Mouse (Mus musculus): ENCODE measurements around the gene Itga4.
A peak's percentile ranks its signal among the peaks of the same experiment; 100 is the strongest.

Gene Itga4

DNA sequence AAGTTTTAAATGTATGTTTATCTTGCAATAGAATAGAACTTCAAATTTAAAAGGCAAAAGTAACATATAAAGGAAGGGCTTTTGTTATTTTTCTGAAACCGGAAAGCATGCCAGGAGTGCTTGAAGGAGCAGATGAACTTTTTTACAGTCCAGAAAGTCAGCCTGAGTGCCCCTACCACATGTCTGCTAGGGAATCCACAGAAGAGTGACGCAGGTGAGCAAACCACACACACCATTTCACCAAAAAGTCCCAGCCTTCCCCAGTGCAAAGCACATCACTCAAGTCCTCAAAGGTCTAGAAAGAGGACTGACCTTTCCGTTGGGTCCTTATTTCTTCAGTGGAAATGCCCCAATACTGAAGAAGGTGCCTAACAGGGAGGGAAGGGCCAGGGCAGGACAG lies 11.3 kb downstream of the Itga4 start:
- no peak for DNase-seq (ENCODE audit: low read depth, low spot score)

DNA sequence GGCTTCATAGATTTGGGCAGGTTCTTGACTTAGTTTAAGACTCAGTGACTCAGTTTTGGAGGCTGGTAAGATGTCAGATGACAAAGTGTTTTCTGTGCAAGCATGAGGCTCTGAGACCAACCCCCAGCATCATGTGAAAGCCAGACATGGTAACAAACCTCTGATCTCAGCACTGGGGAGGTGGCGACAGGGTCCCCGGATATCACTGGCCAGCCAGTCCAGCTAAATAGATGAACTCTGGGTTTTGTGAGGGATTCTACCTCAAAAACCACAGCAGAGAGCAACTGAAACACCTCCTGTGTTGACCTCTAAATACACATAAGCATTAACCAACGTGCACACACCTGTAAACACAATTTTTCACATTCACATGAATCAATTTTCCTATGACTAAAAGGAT lies 12.0 kb downstream of the Itga4 start:
- no peak for DNase-seq (ENCODE audit: low read depth, low spot score)

DNA sequence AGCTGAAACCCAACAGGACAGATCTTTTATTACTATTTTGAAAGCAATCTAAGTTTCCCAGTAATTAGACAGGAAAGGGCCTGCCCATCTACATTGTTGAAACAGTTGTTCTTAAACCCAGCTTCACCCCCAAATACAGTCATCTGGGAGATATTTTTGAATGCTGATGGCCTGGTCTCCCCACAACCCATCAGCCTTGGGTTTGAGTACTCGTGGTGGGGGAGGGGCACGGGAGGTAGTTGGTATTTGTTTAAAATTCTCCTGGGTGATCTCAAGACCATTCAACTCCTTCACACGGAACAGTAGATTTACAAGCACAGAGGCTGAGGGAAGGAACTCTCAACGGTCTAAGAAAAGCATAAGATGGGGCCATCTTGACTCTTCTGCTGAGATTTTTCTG lies 13.6 kb downstream of the Itga4 start:
- DNase-seq (ENCODE audit: low read depth, low spot score): no peak

DNA sequence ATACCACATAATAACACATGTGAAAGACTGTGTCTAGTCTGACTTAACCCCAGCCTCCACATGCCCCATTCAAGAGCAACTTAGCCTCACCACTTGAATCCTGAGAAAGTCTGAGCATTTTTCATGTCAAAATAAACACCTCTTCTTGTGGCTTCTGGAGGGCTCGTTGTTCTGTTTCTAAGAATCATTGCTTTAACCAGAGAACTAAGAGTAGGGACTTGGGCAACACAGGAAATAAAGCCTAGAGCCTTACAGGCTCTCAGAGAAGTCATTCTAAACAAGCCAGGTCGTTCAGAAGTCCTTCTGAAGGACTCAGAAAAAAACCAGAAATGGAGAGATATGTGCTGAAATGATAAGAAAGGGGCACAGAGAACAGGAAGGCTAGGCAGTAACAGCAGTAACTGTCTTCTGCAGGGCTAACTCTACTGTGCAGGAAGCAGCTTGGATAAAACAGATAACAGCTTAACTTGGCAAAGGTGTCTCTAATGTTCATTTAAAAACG lies 14.9 kb downstream of the Itga4 start:
- peak; percentile 26 for DNase-seq (ENCODE audit: low read depth, low spot score)

DNA sequence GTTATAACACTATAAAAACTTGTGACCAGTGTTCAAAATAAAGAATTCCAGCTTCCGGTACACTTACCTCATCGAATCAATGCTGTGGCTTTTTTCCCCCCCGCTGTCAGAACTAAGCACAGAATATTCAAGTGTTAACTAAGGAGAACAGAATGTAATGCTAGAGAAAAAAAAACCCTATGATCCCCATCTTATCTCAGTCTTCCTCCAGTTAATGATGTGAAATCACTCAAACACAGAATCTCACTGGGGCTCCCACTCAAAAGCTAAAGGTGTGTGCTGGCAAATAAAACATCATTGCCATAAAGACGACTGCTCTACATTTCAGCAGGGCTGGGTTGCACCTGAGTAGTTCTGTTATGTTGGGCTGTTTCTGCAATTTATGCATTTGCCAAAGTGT lies 16.6 kb downstream of the Itga4 start:
- DNase-seq (ENCODE audit: low read depth, low spot score): no peak

DNA sequence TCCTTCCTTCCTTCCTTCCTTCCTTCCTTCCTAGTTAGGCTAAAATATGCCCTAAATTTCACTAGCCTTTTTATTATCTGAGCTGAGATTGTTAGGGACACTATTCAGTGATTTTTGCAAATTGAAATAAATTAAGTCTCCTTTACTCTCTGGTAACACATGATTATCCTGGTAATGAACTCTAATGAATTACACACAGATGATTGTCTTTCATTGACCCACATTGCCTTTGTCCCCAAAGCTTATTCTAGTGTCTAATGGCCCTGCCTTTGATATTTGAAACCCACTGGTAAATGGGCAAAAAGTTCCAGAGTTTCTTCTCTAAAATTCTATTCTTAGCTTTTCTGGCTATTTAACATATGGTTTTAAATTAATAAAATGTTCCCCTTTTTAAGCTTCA lies 23.4 kb downstream of the Itga4 start:
- DNase-seq (ENCODE audit: low read depth, low spot score): no peak

DNA sequence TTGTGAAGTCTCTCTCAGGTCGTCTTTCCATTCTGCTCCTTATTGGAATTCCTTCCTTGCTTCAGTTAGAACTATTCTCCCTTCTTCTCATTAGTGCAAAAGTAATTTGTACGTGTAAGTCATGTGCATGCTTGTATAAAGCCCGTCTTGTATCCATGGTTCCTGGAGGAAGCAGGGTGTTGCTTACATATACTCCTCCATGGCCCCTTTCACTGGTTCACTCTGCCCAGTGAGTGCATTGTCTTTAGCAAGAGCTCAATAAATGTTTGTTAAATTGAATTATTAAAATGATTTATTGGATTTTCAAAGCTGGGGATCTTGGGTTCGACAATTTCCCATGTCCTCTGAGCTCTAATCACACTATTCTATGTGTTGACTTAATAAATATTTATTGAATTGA lies 29.0 kb downstream of the Itga4 start:
- DNase-seq (ENCODE audit: low read depth, low spot score): no peak

DNA sequence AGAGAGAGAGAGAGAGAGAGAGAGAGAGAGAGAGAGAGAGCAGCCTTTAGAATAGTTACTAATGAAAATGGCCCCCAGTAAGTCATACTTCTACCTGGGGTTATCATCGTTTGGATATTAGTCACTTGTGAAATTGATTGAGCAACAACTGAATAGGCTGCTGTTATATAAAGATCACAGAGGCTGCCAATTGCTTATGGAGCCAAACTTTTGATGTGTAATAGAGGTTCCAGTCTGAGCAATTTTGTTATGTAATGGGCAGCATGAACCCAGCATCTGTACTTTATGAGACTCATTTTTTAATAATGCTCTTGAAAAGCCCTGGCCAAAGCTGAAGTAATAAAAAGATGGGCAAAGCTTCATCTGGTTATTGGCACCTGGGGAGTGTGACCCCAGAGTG lies 34.9 kb downstream of the Itga4 start:
- no peak for DNase-seq (ENCODE audit: low read depth, low spot score)

DNA sequence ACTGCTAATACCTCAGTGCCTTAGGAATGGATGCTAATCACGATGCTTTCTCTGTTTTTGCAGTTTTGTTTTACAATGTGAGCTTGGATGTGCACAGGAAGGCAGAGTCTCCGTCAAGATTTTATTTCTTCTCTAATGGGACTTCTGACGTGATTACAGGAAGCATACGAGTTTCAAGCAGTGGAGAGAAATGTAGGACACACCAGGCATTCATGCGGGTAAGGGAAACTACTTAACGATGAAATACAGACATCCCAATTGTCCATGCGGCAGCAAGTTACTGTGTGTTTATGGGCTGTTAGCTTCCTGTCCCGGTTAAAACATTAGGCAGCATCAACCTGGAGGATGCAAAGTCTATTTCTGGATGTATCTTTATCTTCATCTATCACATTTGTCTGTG lies 36.7 kb downstream of the Itga4 start:
- DNase-seq (ENCODE audit: low read depth, low spot score): no peak

DNA sequence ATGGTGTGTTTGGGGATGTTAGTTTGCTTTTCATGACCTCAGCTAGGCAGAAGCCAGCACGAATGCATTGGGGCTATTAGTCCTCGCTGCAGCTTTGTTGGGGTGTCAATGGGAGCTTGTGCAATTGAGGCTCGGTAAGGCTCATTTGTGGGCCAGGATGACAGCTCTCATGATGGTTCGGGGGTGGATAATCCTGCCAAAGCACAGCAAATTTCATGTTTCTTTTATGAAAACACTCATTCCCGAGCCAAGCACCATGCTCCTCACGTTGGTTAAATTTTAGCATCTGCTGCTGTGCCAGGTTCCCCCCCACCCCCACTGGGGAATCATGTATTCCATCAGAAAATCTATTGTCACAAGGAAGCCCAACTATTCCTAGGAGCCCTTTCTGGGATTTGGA lies 37.2 kb downstream of the Itga4 start:
- no peak for DNase-seq (ENCODE audit: low read depth, low spot score)

DNA sequence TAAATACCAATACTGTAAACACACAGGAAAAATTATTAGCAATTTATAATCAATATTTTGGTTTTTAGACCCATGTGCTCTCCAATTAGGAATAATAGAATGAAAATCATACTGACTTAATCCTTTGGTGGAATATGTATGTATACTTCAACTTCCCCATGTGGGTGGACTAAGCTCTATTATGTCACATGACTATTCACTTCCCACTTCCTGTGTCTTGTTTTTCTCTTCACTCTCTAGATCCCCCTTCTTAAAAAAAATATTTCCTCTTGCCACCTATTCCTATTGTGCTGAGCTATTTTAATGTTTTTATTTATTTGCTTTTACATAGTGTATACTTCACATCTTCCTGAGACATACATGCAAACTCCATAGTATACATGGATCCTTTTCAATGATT lies 47.2 kb downstream of the Itga4 start:
- no peak for DNase-seq (ENCODE audit: low read depth, low spot score)

DNA sequence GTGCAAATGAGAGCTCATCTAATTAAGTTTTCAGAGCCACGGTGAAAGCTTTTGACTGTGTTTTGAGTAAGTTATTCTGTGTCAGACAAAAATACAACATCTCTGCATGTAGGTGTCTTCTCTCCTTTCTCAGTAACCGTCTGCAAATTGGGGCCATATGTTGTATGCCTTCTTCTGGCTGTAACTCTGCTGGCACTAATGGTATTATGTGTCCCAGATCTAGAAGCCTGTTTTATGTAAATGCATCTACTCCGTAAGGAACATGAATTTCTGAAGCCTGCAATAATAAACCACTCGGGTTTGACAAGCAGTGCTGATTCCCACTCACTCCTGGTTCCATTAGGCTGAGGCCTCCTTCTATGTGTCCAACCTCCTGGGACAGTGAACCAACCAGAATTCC lies 52.3 kb downstream of the Itga4 start:
- no peak for DNase-seq (ENCODE audit: low read depth, low spot score)

DNA sequence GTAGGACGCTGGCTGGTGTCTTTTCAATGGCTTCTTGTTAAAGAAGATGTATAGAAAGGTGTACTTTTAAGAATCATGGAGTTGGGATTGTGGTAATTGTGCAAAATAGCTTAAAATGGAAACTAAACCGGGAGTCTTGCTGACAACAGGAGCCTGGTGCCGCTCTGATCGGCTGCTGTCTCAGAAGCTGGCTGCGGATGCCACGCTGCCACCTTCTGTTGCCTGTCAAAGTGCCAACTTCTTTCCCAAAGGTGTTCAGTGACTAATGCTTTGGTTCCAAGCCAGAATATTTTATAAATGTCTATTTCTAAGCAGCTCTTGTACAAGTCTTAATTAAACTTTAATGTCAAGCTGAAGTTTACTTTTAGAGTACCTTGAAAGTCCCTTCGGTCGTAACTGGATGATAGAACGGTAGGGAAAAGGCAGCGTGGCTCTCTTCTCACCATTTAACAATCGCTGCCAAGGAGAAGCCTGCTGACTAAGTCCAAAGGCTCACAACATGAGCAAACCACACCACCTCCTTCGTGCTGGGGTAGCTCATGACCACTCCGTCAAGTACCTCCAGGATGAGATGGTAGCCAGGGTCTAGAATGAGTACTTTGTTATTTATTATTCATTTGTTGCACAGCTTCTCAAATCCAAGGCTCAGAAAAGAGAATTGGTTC lies 54.4 kb downstream of the Itga4 start:
- no peak for DNase-seq (ENCODE audit: low read depth, low spot score)

DNA sequence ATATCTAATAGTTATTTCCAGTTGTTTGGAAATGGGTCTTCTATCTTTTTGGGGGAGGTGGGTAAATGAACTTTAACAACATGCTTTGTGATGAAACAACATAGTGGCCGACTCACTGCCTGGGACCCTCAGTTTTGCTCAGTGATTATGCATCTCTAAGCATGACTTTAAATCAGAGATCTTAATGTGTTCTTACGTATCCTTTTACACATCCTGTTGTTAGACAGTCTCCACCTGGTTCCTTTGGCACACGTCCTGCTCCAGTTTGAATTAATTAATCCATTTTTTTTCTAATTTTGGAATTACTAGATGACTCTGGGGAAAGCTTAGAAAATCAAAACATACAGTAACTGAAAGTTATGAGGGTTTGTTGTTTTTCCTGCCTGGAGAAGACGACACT lies 57.3 kb downstream of the Itga4 start:
- DNase-seq (ENCODE audit: low read depth, low spot score): no peak

DNA sequence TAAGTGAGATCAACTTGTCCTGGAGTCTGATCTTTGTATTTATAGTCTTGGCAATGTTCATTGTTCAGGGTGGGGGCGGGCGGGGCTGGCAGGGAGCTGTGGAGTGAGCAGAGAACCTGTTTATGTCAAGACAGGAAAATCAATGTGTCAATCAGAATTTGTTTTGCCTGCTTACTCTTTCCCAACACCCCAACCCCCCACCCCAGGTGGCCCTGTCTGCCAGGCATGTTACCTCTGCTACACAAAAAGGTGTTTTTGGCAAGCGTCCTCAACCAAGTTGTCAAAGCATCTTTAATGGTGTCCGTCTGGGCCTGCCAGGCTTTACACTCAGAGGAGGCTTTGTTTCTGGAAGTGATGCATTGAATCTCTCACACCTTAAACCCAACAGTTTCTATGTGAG lies 59.9 kb downstream of the Itga4 start:
- DNase-seq (ENCODE audit: low read depth, low spot score): no peak

DNA sequence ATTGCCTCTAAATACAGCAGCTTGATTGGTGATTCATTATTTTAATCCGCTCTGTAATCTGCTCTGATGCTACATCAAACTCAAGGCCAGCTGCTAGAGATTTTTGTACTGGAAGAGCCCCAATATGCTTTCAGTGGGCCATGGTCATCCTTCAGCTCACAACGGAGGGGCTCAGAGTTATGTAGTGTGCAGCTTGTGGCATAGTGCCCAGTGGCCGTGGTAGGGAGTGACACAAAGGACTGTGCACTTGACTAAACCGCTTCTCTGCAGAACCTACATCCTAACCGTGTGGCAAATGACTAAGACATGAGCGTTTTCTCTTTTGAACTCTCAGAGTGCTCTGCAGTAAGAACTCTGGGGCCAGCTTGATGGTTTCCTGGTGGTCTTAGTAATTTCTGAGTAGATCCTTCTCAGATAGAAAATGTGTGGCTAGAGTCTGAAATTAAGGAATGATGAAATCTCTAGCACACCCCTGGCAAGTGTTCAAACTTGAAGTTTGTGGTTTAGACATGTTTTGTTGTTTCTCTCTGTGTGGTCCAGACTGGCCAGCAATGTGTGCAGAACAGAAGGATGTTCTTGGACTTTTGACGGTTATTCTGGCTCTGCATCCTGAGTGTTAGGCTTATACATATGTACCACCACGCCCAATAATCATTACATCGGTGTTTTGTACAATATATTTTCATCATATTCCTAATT lies 61.1 kb downstream of the Itga4 start:
- DNase-seq (ENCODE audit: low read depth, low spot score): no peak

DNA sequence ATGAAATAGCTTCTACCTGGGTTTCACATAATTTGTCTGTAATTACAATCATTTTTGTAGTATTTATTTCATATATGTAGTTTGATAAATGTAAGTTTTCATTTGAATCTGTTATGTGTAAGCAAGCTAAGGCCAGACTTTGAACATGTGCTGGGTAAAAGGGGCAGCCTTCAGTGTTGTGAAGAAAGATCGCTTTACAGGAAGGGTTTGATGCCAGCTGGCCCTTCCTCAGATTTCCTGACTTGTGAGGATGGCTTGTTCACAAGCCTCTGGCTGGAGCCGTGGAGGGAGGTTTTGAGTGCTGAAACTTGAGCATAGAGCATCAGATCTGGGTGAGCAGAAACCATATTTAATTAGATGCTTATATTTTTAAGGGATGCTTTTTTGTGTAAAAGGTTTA lies 72.9 kb downstream of the Itga4 start:
- no peak for DNase-seq (ENCODE audit: low read depth, low spot score)

DNA sequence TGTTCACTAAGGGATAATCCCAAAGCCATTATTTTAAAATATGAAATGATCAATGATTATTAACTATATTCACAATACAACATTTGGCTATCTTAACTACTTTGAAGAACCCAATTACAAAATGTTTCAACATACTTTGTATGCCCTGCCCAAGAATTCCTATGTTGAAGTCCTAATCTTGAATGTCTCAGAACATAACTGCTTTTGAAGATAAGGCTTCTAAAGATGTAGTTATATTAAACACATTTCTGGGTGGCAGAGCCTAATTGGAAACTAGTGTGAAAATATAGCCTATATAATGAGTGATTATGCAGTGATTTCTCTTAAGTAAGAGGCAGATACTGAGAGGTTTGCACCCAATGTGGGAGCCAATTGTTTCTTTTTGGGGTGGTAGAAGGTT lies 79.4 kb downstream of the Itga4 start:
- no peak for DNase-seq (ENCODE audit: low read depth, low spot score)

DNA sequence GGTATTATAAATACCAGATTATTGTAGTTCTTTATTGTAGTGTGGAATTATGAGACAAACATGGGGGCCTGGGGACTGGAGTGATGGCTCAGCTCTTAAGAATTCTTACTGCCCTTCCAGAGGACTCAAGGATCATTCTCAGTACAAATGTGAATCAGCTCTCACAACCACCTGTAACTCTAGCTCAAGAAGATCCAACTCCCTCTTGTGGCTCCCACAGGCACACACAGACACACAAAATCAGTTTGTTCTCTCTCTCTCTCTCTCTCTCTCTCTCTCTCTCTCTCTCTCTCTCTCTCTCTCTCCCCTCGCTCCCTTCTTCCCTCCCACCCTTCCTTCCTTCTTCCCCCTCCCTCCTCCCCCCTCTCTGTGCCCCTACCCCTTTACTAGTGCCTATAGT lies 80.9 kb downstream of the Itga4 start:
- DNase-seq (ENCODE audit: low read depth, low spot score): no peak

DNA sequence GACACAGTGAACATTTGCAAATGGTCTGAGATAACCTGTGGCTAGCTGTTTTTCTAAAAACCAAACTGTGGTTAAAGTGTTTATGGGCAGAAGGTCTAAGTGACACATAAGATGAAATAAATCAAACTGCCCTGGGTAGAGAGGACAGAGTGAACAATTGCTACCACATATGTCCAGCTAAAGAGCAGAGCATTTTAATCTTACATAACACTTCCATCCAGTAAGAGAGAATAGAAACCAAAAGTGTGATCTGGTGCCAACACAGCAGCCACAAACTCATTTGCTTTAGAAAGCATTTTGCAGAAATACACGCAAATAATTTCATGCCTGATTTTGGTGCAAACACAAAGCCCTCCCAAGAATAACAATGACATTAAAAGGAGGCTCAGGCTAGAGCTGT lies 83.8 kb downstream of the Itga4 start:
- no peak for DNase-seq (ENCODE audit: low read depth, low spot score)

DNA sequence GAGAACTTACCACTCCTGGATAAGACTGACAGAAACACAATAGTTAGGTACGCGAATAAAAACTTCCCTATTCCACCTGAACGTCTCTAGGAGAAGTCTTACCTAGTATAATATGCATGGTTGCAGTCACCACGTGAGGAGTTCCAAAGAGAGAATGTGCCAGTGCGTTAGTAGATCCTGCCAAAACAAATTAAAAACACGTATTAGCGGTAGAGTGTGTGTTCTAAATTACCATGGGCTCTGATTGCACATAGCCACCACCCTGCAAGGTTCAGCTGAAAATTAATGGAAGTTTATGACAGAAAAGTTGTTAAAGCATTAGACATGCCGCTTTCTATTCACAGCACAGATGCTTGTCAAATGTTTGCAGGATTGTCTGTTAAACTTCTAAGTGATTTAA lies 87.9 kb downstream of the Itga4 start:
- no peak for DNase-seq (ENCODE audit: low read depth, low spot score)

DNA sequence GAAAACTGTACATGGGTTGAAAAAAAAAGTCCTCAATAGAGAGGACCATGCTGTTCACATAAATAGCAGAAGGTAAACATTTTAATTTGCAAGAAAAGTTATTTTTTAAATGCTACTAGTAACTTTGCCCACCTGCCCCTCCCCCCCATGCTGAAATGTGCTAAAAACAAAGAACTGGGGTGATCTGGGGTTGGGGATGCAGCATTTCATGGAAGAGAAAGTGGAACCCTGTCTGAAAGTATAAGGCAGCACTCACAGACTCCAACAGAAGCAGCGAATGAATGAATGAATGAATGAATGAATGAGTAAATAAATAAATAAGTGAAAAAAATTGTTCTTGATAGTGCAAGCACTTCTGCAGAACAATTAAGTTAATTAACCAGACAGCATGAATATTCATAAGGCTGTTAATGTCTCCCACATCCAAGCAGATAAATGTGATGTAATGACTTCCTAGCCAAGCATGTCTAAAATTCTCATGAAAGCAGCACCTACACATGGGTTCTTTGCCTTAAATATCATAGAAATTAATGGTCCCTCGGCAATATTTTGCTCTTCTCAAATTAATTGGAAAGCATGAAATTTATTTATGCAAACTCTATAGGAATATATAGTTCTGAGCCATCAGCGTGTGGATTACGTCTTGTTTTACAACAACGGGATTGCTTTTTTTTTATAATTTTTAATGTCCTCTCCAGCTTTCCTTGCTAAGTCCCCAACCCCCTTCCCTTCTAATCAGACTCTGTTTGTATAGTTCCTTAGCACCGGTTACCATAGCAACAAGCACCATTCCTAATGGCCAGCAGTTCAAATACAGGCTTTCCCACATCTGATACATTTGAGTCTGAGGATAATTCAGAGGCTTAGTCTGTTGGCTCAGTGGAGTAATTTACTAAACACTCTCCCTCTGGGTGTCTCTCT lies 96.2 kb downstream of the Itga4 start:
- no peak for DNase-seq (ENCODE audit: low read depth, low spot score)

All from c-Kit-negative CD71-positive TER-119-positive erythroid progenitor cells, embryonic 14.5 days (primary cell).